In the genomic region with DNA sequence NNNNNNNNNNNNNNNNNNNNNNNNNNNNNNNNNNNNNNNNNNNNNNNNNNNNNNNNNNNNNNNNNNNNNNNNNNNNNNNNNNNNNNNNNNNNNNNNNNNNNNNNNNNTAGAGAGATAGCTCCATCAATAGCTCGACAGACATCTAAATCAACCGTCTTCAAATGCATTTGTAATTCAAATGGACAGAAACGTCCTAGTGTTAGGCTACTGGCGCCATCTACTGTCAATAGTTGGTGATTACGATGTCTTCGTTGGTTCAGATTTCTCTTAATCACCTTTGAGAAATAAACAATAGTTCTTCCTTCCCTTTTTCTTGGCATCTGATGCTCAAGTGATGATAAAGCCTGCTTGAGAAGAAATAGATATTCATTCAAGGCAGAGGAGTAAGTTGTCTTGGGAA, we compare ENCODE assay signal across 8 mouse cellular contexts. TPM values are rescaled to one million over a fixed set of nuclear protein-coding genes. Genes with fewer than 3 reads are reported as not detected.
DNase-seq lines count a peak whose midpoint lies in the region; ATAC-seq and TF ChIP-seq lines count a peak whose summit lies in the region.

No protein-coding gene starts in this region.

- peaks cover 5% of the 10 kb centered on the region; the same call in 1 of the 2 replicates for H3K4me1 ChIP-seq in spleen, adult 2 months (ENCODE audit: control insufficient read depth, insufficient read depth, insufficient read length)
- 0 out of 2 replicates have a peak, but pooled peaks cover 7% of the 10 kb centered on the region for H3K4me1 ChIP-seq in kidney, adult 2 months (ENCODE audit: control insufficient read depth, insufficient read depth, low read length)
- peaks cover 4% of the 10 kb centered on the region for H3K4me1 ChIP-seq in lung, adult 2 months (ENCODE audit: control insufficient read depth, insufficient read depth, low read length)

- no peaks in the 10 kb centered on the region for H3K36me3 ChIP-seq in spleen, adult 2 months (ENCODE audit: control insufficient read depth, insufficient read depth, low read length)
- H3K36me3 ChIP-seq in kidney, adult 2 months (ENCODE audit: control insufficient read depth, insufficient read depth, low read length) = no peaks in the 10 kb centered on the region

- no peak overlapping the region for H3K4me3 ChIP-seq in spleen, adult 2 months (ENCODE audit: extremely low read depth, insufficient read depth, insufficient read length)
- no peak overlapping the region for H3K4me3 ChIP-seq in kidney, adult 2 months (ENCODE audit: insufficient read depth, low read depth, low read length)
- no peak overlapping the region for H3K4me3 ChIP-seq in lung, adult 2 months (replicated peaks; ENCODE audit: extremely low read depth, low read depth, low read length)

- no peaks in the 10 kb centered on the region for H3K27me3 ChIP-seq in spleen, adult 2 months (ENCODE audit: control insufficient read depth, insufficient read depth, low read length)
- no peaks in the 10 kb centered on the region for H3K27me3 ChIP-seq in kidney, adult 2 months (replicated peaks; ENCODE audit: control insufficient read depth, insufficient read depth, low read length)

- peak; percentile 30 for ATAC-seq in granulocyte monocyte progenitor cell, adult 5-6 weeks (replicated peaks; ENCODE audit: poor library complexity, severe bottlenecking)

- WGBS in spleen, adult 2 months = under 1% methylated on average over 6 of the region's 6 CpGs
- under 1% methylated on average over 6 of the region's 6 CpGs for WGBS in kidney, adult 2 months
- under 1% methylated on average over 6 of the region's 6 CpGs for WGBS in lung, adult 2 months

- peak; percentile 58 to 70 for DNase-seq in spleen, adult 2 months (ENCODE audit: low read depth in 1 of 2, low spot score in 2 of 2)
- no peak for DNase-seq in spleen, adult 18-20 months
- peak; percentile 83 for DNase-seq in c-Kit-positive CD71-negative TER-119-negative erythroid progenitor cells, embryonic 14.5 days (ENCODE audit: low read depth)
- peak; percentile 74 for DNase-seq in kidney, adult 2 months
- DNase-seq in lung, adult 2 months = no peak
- peak; percentile 93 for DNase-seq in retina, embryonic 14.5 days (ENCODE audit: low spot score)
- no peak for DNase-seq in gastrocnemius, postnatal 36 days

- no peak overlapping the region for H3K27ac ChIP-seq in spleen, adult 2 months (ENCODE audit: insufficient read depth, low read length)
- no peak overlapping the region for H3K27ac ChIP-seq in kidney, adult 2 months (ENCODE audit: insufficient read depth, low read depth, low read length)

- no peak for TF ChIP-seq POLR2A in spleen, adult 2 months (IDR thresholded peaks at IDR 0.05; ENCODE audit: low read depth, low read length)
- no peak for TF ChIP-seq POLR2A in kidney, adult 2 months (IDR thresholded peaks at IDR 0.05; ENCODE audit: low read depth, low read length)
- TF ChIP-seq POLR2A in lung, adult 2 months (IDR thresholded peaks at IDR 0.05; ENCODE audit: borderline replicate concordance, extremely low read depth, low read depth, low read length) = no peak

- peak; percentile 20; the same call in 1 of the 2 replicates for TF ChIP-seq CTCF in spleen, adult 2 months (IDR thresholded peaks at IDR 0.05; ENCODE audit: extremely low read depth, insufficient read depth, insufficient read length, insufficient replicate concordance)
- peak; percentile 46 for TF ChIP-seq CTCF in kidney, adult 2 months (conservative IDR thresholded peaks at IDR 0.05; ENCODE audit: insufficient read depth, insufficient read length, low read depth, low read length)
- TF ChIP-seq CTCF in lung, adult 2 months (IDR thresholded peaks at IDR 0.05; ENCODE audit: insufficient read depth, low read length) = peak; percentile 55; the same call in 1 of the 2 replicates

- intact Hi-C loops in gastrocnemius, postnatal 36 days (cut with DNase I) = no loop called here

RNA-seq across cellular contexts. Expression of gene Irgm1, which starts 12.5 kb away (rescaled TPM):
- polyA plus RNA-seq in spleen, adult 2 months (2012; rRNA removed) = 10.6 and 13.0 TPM in 2 replicates
- 27.7 and 45.0 TPM in 2 replicates for total RNA-seq in granulocyte monocyte progenitor cell, adult 5-6 weeks (2014; fragmentation: Nextera tagmentation)
- 22.1 and 23.6 TPM in 2 replicates for total RNA-seq in granulocyte monocyte progenitor cell, adult 5-6 weeks (2017)
- 24.4 and 28.2 TPM in 2 replicates for polyA plus RNA-seq in kidney, adult 2 months (2012; rRNA removed)
- polyA plus RNA-seq in lung, adult 2 months (2012; rRNA removed) = 7.3 and 11.5 TPM in 2 replicates
- total RNA-seq in gastrocnemius, postnatal 36 days (2021) = 10 to 100 TPM in 1 of 2 experiments, 1 to 10 TPM in 1; 8.7 to 11.3 TPM

RNA-seq across cellular contexts. Expression of gene Gm12184, which starts 32.6 kb away (rescaled TPM):
- polyA plus RNA-seq in spleen, adult 2 months (2012; rRNA removed) = 3.9 and 6.1 TPM in 2 replicates
- 2.9 and 10.5 TPM in 2 replicates for total RNA-seq in granulocyte monocyte progenitor cell, adult 5-6 weeks (2014; fragmentation: Nextera tagmentation)
- 14.2 and 35.9 TPM in 2 replicates for total RNA-seq in granulocyte monocyte progenitor cell, adult 5-6 weeks (2017)
- polyA plus RNA-seq in kidney, adult 2 months (2012; rRNA removed) = 9.7 and 10.4 TPM in 2 replicates
- 5.3 TPM in 2 replicates for polyA plus RNA-seq in lung, adult 2 months (2012; rRNA removed)
- under 1 TPM; 0.61 to 0.91 TPM for total RNA-seq in gastrocnemius, postnatal 36 days (2021)

RNA-seq across cellular contexts. Expression of gene Trim7, which starts 33.1 kb away (rescaled TPM):
- 53.6 and 63.6 TPM in 2 replicates for polyA plus RNA-seq in spleen, adult 2 months (2012; rRNA removed)
- not detected in 2 replicates for total RNA-seq in granulocyte monocyte progenitor cell, adult 5-6 weeks (2014; fragmentation: Nextera tagmentation)
- total RNA-seq in granulocyte monocyte progenitor cell, adult 5-6 weeks (2017) = 0.30 and 0.41 TPM in 2 replicates
- 80.3 and 98.8 TPM in 2 replicates for polyA plus RNA-seq in kidney, adult 2 months (2012; rRNA removed)
- 7.8 and 11.6 TPM in 2 replicates for polyA plus RNA-seq in lung, adult 2 months (2012; rRNA removed)
- total RNA-seq in gastrocnemius, postnatal 36 days (2021) = 10 to 100 TPM; 48.2 to 49.7 TPM

RNA-seq across cellular contexts. Expression of gene Trim41, which starts 41.9 kb away (rescaled TPM):
- polyA plus RNA-seq in spleen, adult 2 months (2012; rRNA removed) = 24.4 and 24.7 TPM in 2 replicates
- total RNA-seq in granulocyte monocyte progenitor cell, adult 5-6 weeks (2014; fragmentation: Nextera tagmentation) = 17.1 and 24.2 TPM in 2 replicates
- total RNA-seq in granulocyte monocyte progenitor cell, adult 5-6 weeks (2017) = 39.4 and 50.8 TPM in 2 replicates
- polyA plus RNA-seq in kidney, adult 2 months (2012; rRNA removed) = 26.3 and 27.3 TPM in 2 replicates
- polyA plus RNA-seq in lung, adult 2 months (2012; rRNA removed) = 28.9 and 32.4 TPM in 2 replicates
- 10 to 100 TPM; 17.2 to 22.6 TPM for total RNA-seq in gastrocnemius, postnatal 36 days (2021)

RNA-seq across cellular contexts. Expression of gene Gm5431, which starts 43.0 kb away (rescaled TPM):
- polyA plus RNA-seq in spleen, adult 2 months (2012; rRNA removed) = 0.36 and 0.37 TPM in 2 replicates
- 0.58 and 1.2 TPM in 2 replicates for total RNA-seq in granulocyte monocyte progenitor cell, adult 5-6 weeks (2014; fragmentation: Nextera tagmentation)
- total RNA-seq in granulocyte monocyte progenitor cell, adult 5-6 weeks (2017) = 0.22 and 1.3 TPM in 2 replicates
- 0.19 and 0.20 TPM in 2 replicates for polyA plus RNA-seq in kidney, adult 2 months (2012; rRNA removed)
- polyA plus RNA-seq in lung, adult 2 months (2012; rRNA removed) = 0.43 and 0.66 TPM in 2 replicates
- total RNA-seq in gastrocnemius, postnatal 36 days (2021) = under 1 TPM; 0.25 to 0.28 TPM

Comparison
In these comparisons a context has a peak if more than half of its experiments do, and no peak if none do; other contexts are left out.
1. DNase-seq: peak in spleen, adult 2 months (2 of 2), c-Kit-positive CD71-negative TER-119-negative erythroid progenitor cells, embryonic 14.5 days (single experiment), kidney, adult 2 months (single experiment) and retina, embryonic 14.5 days (single experiment); none in spleen, adult 18-20 months (0 of 2), lung, adult 2 months (single experiment) and gastrocnemius, postnatal 36 days (0 of 2).
2. Peak in every context shown above with its lines, with median percentiles within 50 percentile points of each other: CTCF ChIP-seq.